19 mouse cellular contexts compared by ENCODE assay signal in the genomic region with DNA sequence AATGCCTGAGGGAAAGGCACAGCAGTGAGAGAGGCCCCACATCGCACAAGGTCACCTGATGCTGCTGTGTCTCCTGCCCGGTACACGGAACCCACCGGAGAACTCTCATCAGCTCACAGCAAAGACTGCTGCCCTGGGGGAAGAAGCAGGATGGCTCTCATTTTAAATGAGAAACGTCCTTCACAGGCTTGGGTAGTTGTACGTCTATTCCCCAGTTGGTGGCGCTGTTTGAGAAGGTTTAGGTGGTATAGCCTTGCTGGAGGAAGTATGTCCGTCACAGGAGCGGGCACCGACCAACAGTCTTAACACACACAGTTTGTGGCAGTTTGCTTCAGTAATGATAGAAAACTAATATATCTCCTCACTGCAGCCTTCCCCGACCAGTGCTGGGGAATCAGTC.
DNase-seq lines count a peak whose midpoint lies in the region; ATAC-seq and TF ChIP-seq lines count a peak whose summit lies in the region.
"Had no signal": no experiment of that assay in that cellular context is flagged by ENCODE, and none has a peak within 500 bp of the region (broad histone marks: within the 10 kb centered on the region; RNA-seq: fewer than 3 reads in every experiment).

No protein-coding gene starts in this region.

- H3K4me1 ChIP-seq in heart, adult 2 months (ENCODE audit: control insufficient read depth, insufficient read depth, low read length): no peaks in the 10 kb centered on the region
- peaks cover 4% of the 10 kb centered on the region; the same call in 1 of the 2 replicates for H3K4me1 ChIP-seq in heart, embryonic 10.5 days
- H3K4me1 ChIP-seq in liver, embryonic 14.5 days (replicated peaks; ENCODE audit: control insufficient read depth in 2 of 2, insufficient read depth in 2 of 2, low read length in 1 of 2): no peaks in the 10 kb centered on the region
- H3K4me1 ChIP-seq in liver, embryonic 12.5 days: no peaks in the 10 kb centered on the region
- peaks cover 7% of the 10 kb centered on the region; the same call in 1 of the 2 replicates for H3K4me1 ChIP-seq in E14TG2a.4 (replicated peaks; ENCODE audit: low read depth, low read length)
- H3K4me1 ChIP-seq: limb, embryonic 12.5 days had no signal

- 93% methylated on average over 11 of the region's 11 CpGs for WGBS in heart, adult 2 months
- WGBS in heart, embryonic 10.5 days: 87% methylated on average over 11 of the region's 11 CpGs
- 84% methylated on average over 11 of the region's 11 CpGs for WGBS in liver, embryonic 14.5 days (ENCODE audit: insufficient replicate concordance)
- WGBS in liver, embryonic 12.5 days (ENCODE audit: insufficient replicate concordance): 82% methylated on average over 11 of the region's 11 CpGs

- no peak for DNase-seq in heart, adult 2 months
- DNase-seq in heart, embryonic 10.5 days (ENCODE audit: low spot score): no peak
- no peak for DNase-seq in liver, embryonic 14.5 days (ENCODE audit: low read depth in 3 of 3, low spot score in 3 of 3)
- DNase-seq in induced T-regulatory cell, adult 2 months (ENCODE audit: low read depth): peak; percentile 6
- DNase-seq in gastrocnemius, postnatal 25 days: no peak
- no peak for DNase-seq in frontal cortex, postnatal 25 days (ENCODE audit: low spot score in 2 of 2)
- DNase-seq: cerebellum, adult 9-11 months; heart, postnatal 4 days; lung, embryonic 14.5 days; retina, postnatal 1 day; right cerebral cortex, postnatal 4 days; thymus, adult 2 months had no signal

- H3K9ac ChIP-seq in heart, adult 2 months (ENCODE audit: low read depth, low read length): no peak overlapping the region
- H3K9ac ChIP-seq in liver, embryonic 14.5 days (replicated peaks): no peak overlapping the region
- no peak overlapping the region for H3K9ac ChIP-seq in liver, embryonic 12.5 days
- H3K9ac ChIP-seq: heart, embryonic 13.5 days; limb, embryonic 12.5 days; lung, embryonic 14.5 days had no signal

- no peaks in the 10 kb centered on the region for H3K9me3 ChIP-seq in heart, embryonic 10.5 days
- H3K9me3 ChIP-seq in liver, embryonic 14.5 days (ENCODE audit: control insufficient read depth, low read length): no peaks in the 10 kb centered on the region
- H3K9me3 ChIP-seq in liver, embryonic 12.5 days (replicated peaks): no peaks in the 10 kb centered on the region; the same call in 1 of the 2 replicates
- peaks cover 25% of the 10 kb centered on the region for H3K9me3 ChIP-seq in E14TG2a.4 (ENCODE audit: low read length)
- H3K9me3 ChIP-seq: limb, embryonic 12.5 days had no signal

- H3K4me2 ChIP-seq in liver, embryonic 14.5 days (ENCODE audit: low read depth): no peak overlapping the region
- H3K4me2 ChIP-seq in liver, embryonic 12.5 days: no peak overlapping the region
- H3K4me2 ChIP-seq: heart, embryonic 13.5 days; limb, embryonic 12.5 days; lung, embryonic 14.5 days; midbrain, embryonic 11.5 days had no signal

- no peak for TF ChIP-seq POLR2A in heart, adult 2 months (IDR thresholded peaks at IDR 0.05; ENCODE audit: insufficient read depth, low read depth, low read length)

- H3K27me3 ChIP-seq in heart, adult 2 months (ENCODE audit: control insufficient read depth, insufficient read depth, low read length): no peaks in the 10 kb centered on the region
- no peaks in the 10 kb centered on the region for H3K27me3 ChIP-seq in heart, embryonic 10.5 days (ENCODE audit: insufficient read depth, poor library complexity, severe bottlenecking)
- H3K27me3 ChIP-seq in liver, embryonic 14.5 days (ENCODE audit: control insufficient read depth, insufficient read depth, low read length): no peaks in the 10 kb centered on the region
- H3K27me3 ChIP-seq in liver, embryonic 12.5 days (replicated peaks): no peaks in the 10 kb centered on the region
- no peaks in the 10 kb centered on the region; the same call in 1 of the 2 replicates for H3K27me3 ChIP-seq in E14TG2a.4 (ENCODE audit: insufficient read depth, low read length)
- H3K27me3 ChIP-seq: heart, embryonic 13.5 days; limb, embryonic 12.5 days had no signal

- no peak for TF ChIP-seq EP300 in heart, adult 2 months (IDR thresholded peaks at IDR 0.05; ENCODE audit: insufficient read depth, low read depth, low read length)
- no peak for TF ChIP-seq EP300 in liver, embryonic 14.5 days (IDR thresholded peaks at IDR 0.05; ENCODE audit: low read depth)

- H3K36me3 ChIP-seq in heart, adult 2 months (ENCODE audit: control insufficient read depth, insufficient read depth, low read length): no peaks in the 10 kb centered on the region
- H3K36me3 ChIP-seq in heart, embryonic 10.5 days: no peaks in the 10 kb centered on the region
- no peaks in the 10 kb centered on the region for H3K36me3 ChIP-seq in liver, embryonic 14.5 days (replicated peaks; ENCODE audit: control insufficient read depth, insufficient read depth, low read depth)
- H3K36me3 ChIP-seq in liver, embryonic 12.5 days: 0 out of 2 replicates have a peak, but pooled peaks cover 5% of the 10 kb centered on the region
- no peaks in the 10 kb centered on the region for H3K36me3 ChIP-seq in E14TG2a.4 (ENCODE audit: insufficient read depth, low read length)
- H3K36me3 ChIP-seq: heart, embryonic 13.5 days; limb, embryonic 12.5 days had no signal

- intact Hi-C loops in heart, adult 2 months (cut with DNase I): no loop called here

- H3K79me2 ChIP-seq in heart, adult 2 months (replicated peaks; ENCODE audit: control insufficient read depth, insufficient read depth, low read length): no peaks in the 10 kb centered on the region

- H3K4me3 ChIP-seq in heart, adult 2 months: no peak overlapping the region
- H3K4me3 ChIP-seq in heart, embryonic 10.5 days: no peak overlapping the region
- no peak overlapping the region for H3K4me3 ChIP-seq in liver, embryonic 14.5 days (ENCODE audit: insufficient read depth in 1 of 2, low read depth in 2 of 2, low read length in 2 of 2)
- H3K4me3 ChIP-seq in liver, embryonic 12.5 days: no peak overlapping the region
- H3K4me3 ChIP-seq in E14TG2a.4 (replicated peaks; ENCODE audit: low read length): no peak overlapping the region
- H3K4me3 ChIP-seq: heart, embryonic 13.5 days; limb, embryonic 12.5 days had no signal

- no peak overlapping the region for H3K27ac ChIP-seq in heart, adult 2 months
- no peak overlapping the region for H3K27ac ChIP-seq in heart, embryonic 10.5 days
- H3K27ac ChIP-seq in liver, embryonic 14.5 days: no peak overlapping the region
- no peak overlapping the region for H3K27ac ChIP-seq in liver, embryonic 12.5 days
- H3K27ac ChIP-seq: heart, embryonic 13.5 days; limb, embryonic 12.5 days; macrophage had no signal

- peak; percentile 19; the same call in 1 of the 2 replicates for TF ChIP-seq CTCF in heart, adult 2 months (IDR thresholded peaks at IDR 0.05)
- peak; percentile 26 for TF ChIP-seq CTCF in liver, embryonic 14.5 days (IDR thresholded peaks at IDR 0.05; ENCODE audit: low read depth)
- peak; percentile 26; the same call in 1 of the 2 replicates for TF ChIP-seq CTCF in E14TG2a.4 (conservative IDR thresholded peaks at IDR 0.05; ENCODE audit: low read length)

- no peak for ATAC-seq in liver, embryonic 14.5 days (ENCODE audit: insufficient read depth)
- no peak for ATAC-seq in liver, embryonic 12.5 days
- ATAC-seq: activated CD4-positive, CD25-positive, alpha-beta regulatory T cell, adult 4 months had no signal
